Mouse (Mus musculus): Measurements from ENCODE around the gene Thtpa.

Gene Thtpa

DNA sequence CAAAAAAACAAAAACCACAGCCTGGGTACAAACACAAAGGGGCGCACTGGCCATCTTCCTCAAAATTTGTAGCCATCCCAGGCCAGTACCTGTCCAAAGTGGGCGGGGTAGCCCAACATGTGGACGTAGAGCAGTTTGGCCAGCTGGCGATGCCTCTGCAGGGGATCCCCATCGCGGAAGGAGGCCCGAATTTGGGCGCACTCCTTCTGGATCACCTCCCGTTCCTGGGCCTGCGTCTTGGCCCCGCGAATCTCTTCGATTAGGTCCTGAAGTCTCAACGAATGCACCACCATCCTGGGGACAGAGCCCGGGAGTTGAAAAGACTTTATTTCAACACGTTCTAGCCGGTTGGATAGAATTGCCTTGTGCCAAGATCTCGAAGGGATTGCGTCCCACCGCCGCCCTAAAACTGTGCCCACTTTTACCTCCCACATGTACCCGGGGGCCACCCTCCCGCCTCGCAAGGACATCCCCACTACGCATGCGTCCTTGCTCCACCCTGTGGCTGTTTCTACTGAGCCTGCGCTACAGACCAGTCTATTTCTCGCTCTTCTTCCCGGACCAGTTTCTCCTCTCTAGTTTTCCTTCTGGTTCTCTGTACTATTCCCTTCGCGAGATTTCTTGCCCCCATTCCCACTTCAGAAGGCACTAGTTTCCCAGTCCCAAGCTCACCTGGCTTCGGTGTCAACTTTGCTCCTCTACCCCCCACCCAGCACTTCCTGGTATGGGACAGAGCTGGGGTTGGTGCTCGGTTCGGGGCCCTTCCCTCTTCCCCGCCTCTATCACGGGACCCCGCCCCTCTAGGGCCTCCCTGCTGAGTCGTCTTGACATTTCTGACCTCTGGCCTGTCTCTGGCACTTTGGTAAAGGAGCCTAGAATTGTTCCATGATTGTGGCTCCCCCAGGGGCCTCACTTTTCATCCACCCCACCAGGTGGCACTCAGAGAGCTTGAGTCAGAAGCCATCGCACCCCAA lies 11.5 kb downstream of the Thtpa start, which contains the start of gene Ap1g2:
Ap1g2 (minus strand) TSS at position 758 of the 974 bp plus-strand sequence.
- no peak for DNase-seq (ENCODE audit: low spot score)

DNA sequence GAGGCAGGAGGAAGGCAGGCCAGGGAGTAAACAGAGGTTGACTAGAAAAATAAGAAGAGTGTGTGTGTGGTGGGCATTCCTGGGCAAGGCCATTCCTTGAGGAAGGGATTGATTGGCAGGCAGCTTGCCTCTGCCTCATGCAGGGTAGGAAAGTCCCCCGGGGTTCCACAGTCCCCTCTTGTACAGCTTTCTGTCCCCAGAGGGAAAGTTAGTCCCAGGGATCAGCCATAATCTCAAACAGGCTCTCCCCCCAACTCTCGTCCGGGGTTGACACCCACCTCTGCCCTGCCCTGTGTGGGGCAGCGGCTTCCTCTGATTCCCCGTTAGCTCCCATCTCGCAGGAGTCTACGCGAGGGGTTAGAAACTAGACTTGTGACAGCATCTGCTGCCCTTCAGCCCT lies 12.4 kb downstream of the Thtpa start:
- no peak for DNase-seq (ENCODE audit: low spot score)

DNA sequence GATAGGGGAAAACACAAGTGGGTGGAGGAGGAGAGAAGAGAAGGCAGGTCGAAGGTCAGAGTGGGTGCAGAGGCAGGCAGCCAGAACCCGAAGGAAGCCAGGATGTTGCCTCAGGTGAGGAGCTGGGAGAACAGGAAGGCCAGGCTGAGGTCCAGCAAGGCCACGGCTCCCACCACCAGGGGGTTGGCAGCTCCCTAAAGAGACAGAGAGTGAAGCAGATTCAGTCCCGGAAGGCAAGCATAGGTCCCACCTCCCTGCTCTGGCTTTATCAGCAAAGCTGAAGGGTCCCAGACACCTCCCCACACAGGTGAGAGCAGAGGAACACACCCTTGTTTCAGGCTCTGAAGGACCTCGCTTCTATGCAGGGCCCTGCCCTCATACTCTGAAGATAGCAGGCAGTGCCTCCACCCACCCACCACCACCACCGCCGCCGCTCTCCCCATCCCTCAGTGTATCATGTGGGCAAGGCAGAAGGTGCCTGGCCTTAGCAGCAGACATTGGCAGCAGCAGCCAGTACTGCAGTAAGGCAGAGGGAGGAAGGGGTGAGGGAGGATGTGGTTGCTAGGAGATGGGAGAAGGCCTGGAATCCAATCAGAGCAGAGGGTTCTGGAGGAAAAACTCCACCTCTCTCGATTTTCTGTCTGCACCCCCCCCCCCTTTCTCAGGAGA lies 13.8 kb downstream of the Thtpa start:
- DNase-seq (ENCODE audit: low spot score): no peak

DNA sequence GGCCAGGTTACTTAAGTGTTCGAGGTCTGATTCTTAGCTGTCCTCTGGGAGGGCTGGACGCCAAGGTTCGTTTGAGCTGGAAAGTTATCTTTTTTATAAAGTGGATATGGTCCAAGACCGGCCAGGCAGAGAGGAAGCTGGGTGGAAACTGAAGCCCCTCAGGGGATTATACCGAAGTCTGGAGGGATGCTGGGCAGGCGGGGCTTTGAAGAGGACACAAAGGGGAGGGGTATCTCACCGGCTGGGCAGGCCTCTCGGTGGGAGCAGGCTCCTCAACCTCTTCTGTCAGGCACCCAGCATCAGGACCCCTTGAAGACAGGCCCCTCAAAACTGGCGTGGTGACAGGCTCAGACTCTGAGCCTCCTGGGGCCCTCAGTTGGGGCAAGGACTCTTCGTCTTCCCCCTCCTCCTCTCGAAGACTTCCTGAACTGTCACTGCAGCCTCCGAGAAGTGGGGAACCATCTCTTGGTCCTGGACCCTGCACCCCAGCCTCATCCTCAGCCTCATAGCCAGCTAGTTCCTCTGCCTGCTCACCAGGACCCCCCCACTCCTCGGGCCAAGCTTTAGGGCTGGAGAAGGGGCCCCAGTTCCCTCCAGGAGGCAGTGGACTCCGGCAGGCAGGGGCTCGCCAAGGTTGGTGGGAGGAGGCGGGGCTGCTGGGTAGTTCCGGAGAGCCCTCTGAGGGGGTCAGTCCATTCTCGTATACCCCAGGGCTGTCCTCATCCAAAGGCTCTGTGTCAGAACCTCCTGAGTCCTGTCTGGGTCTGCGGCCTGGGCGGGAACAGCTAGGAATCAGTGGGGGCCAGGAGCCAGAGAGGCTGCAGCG lies 14.7 kb downstream of the Thtpa start:
- DNase-seq (ENCODE audit: low spot score): no peak

DNA sequence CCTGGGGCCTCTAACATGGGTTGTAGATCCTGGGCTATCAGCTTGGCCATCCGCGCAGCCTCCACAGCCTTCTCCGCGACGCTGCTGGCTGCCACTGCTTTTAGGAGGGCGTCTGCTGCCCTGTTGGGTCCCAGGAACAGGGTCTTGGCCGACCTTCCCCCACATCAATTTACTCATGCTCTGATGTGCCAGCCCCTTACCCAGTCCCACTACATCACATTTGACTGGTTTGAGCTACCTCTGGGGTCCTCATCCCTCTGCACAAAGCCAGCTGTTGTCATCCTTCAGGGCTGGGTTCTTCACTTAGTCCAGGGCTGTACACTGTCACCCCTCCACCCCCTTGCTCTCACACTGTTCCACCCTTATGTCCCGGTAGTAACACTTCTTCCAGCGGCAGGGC lies 15.5 kb downstream of the Thtpa start:
- no peak for DNase-seq (ENCODE audit: low spot score)

DNA sequence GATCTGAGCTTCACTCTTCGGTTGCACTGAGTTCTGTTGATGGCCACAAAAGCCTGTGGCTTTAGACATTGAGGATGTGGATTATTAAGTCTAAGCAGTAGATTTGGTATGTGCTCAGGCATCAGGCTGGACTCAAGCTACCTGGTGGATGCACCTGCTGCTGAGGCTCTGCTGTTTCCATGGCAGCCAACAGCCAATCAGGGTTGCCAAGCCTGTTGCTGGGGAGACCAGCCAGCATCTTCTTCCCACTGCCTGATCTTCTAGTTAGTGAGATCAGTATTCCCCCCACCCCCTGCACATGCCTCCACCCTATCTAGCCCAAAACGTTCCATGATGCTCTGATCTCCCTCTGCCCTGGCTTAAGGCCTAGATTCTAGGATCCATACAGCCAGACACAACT lies 17.1 kb downstream of the Thtpa start:
- no peak for DNase-seq (ENCODE audit: low spot score)

DNA sequence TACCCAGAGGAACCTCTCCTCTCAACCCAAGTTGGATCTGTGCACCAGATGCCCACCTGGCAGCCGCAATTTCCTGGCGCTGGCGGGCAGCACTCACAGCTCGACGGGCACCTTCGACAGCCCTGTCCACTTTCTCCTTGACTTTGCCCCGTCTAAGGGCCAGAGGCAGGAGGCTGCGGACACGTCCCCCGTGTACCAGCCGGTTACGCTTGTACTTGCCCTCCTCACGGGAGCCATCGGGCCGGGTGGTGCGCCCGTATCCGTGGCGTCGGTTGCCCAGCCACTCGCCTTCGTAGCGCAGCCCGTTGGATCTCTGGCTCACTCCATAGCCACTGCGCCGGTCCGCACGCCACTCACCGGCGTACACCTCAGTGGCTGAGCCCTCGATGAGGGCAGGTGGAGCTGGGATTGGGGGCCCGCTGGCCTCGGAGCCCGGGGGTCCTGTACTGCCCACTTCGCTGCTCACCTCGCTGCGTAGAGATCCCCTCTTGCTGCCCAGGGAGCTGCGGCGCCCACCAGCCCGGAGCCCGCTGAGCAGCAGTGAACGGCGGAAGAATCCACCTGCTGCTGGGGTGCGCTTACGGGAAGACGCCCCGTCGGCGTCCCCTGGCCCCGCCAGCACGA lies 18.9 kb downstream of the Thtpa start:
- no peak for DNase-seq (ENCODE audit: low spot score)

DNA sequence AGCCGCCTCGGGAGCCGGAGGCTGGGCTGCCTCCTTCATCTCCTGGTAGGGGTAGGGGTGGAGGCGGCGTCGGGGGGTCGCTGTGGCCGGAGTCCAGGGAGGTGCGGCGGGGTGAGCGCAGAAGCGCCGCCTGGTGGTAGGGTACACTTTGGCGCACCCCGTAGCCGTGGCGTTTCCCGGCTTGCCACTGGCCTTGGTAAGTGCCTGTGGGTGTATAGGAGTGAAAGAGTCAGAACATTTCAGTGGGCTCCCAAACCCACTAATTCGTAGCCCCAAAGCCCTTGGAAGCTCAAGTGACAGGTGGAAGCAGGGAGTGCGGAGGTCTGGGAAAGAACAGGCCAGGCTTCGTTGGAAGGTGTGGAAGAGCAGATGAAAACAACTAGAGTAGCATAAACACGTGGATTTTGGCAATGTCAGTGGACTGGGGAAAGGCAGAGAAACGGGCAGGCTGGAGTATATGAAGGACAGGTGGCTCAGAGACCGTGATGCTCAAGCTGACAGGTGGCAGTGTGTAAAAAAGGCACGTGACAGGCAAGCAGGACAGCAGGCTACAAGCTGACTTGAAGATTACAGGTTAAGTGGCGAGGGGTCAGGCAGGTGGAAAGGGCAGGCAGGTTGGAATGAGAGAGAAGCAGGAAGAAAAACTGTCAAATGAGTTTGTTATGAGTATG lies 19.5 kb downstream of the Thtpa start:
- peak; percentile 11 for DNase-seq (ENCODE audit: low spot score)

DNA sequence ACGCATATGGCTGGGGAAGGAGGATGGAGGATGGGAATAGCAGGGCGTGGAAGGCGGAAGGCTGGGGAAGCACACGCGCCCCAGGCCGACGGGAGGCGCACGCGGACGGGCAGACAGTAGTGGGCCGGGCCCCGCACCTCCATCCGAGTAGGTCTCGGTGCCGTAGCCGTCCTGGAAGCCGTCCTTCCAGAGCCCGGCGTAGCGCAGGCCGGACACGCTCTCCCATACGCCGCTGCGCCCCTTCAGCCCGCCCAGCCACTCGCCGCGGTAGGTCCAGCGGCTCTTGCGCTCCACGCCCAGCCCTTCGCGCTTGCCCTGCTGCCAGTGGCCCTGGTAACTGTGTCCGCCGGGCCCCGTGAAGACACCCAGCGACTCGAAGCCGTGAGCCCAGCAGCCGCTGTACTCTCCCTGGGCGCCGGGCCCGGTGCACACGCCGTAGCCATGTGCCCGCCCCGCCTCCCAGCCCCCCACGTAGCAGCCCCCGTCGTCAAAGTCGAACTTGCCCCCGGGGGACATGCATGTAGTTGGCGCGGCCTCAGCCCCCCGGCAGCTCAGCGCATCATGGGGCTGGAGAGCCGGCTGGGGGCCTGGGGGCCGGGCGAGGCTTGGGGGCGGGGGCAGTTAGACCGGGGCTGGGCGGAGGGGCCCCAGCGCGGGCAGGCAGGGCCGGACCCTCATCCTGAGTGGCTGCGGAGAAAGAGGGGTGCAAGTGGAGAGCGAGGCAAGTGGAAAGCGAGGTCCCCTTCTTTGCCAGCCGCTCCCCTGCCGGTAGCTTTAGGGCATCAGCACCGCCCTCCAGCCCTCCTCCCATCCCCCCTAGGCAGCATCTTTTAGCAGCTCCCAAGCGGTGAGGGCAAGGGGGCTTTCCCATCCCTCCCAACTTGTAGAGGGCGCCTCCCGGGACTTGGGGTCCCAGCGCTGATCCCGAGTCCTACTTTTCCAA lies 20.4 kb downstream of the Thtpa start:
- no peak for DNase-seq (ENCODE audit: low spot score)

DNA sequence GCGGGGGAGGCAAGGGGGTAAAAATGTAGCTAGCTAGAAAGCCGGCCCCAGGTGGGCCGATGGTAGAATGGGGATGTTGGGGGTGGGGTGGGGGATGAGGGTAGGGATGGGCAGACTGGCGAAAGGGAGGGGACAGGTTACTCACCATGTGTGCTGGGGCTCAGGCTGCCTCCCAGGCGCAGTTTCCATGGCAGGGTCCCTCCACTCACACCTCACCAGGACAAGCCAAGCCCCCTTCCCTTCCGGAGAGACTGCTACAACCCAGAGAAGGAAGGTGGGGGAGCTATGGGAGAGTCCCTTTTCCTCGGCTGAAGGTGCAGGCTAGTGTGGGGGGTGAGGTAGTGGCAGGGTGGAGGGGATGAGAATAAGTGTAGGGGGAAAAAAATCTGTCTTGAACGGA lies 21.3 kb downstream of the Thtpa start:
- no peak for DNase-seq (ENCODE audit: low spot score)

DNA sequence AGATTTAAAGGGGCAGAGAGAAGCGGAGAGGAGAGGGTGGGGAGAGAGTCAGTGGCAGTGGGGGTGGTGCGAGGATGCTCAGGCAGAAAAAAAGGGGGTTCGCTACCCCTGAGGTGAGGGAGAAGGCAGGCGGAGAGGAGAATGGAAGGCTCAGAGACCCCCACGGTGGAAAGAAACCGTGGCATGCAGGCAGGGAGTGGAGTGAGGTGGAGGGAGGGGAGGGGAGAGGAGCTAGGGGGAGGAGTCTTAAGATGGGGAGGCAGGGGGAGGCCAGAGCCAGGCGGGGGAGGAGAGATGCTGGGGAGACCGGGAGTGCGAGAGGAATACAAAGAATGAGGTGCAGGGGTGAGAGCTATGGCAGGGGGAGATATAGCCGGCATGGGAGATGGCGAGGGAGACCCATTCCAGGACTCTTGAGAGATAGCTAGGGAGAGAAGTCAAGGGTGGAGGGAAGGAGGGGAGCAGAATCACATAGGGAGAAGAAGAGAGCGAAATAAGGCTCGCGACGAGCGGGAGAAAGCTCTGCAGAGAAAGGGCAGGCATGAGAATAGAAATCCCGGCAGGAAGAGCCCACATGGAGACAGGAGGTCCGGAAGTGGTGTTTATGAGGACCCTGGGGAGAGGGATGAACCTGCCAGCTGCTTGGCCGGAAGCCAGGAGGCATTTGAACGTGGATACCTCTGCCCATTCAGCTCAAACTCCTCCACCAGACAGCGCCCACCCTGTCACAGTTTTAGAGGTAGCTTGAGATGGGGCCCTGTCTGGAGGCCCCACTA lies 22.0 kb downstream of the Thtpa start, which contains the start of gene Jph4:
Jph4 (minus strand) TSS at position 511 of the 776 bp plus-strand sequence.
- DNase-seq (ENCODE audit: low spot score): no peak

DNA sequence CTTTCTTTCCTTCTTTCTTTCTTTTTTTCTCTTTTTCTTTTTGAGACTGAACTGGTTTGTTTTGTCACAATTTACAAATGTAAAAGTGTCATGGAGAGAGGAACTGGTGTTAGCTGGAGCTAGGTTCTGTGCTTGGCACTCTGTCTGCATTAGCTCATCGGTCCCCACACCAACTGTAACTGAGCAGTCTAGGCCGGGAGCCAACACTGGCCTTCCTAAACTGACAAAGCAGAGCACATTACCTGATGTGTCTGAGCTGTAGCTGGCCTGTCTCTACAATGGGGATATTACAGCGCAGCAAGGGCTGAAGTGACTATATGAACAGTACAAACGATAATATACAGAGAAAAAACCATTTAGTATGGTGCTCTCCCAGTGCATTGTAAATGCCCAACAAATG lies 24.3 kb downstream of the Thtpa start:
- no peak for DNase-seq (ENCODE audit: low spot score)

DNA sequence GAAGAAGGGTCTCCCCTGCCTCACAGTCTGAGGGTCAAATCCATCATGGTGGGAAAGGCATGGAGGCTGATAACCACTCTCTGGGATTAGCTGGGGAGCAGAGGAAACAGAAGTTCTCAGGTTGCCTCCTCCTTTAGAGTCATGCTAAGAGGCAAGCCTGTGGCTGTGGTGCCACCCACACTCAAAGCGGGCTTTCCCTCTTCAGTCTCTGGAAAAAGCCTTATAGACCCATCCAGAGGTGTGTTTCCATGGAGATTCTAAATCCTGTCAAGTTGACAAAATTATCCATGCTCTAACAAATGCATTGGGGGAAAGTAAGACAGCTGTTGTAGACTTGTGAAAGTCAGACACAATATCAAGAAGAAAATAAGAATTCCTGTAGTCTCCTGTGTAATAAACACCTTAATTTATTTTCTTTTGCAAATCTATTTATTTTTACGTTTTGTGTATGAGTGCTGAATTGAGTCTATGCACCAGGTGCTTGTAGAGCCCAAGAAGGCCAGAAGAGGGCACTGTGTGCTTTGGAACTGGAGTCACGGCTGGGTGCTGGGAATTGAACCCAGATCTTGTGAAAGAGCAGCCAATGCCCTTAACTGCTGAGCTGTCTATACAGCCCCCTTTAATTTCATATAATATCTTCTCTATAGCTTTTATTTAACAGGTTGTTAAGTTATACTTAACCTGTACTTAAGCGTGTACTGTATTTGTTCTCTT lies 25.0 kb downstream of the Thtpa start:
- DNase-seq (ENCODE audit: low spot score): no peak

DNA sequence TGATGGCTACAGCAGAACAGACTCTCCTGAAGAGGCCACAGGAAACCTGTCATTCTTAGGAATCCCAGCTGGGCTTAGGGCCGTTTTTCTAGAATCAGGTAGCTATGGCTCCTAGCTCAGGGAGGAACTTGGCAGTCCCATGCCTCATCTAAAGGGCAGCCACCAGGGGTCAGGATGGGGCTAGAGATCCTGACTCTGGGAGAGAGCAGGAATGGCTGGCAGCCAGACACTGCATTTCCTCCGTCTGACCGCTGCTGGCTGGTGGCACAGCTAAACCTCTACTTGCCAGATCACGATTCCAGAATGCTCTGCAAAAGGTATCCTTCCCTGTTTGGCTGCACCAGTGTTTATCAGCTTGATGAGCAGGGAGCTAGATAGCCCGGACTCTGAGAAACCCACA lies 27.4 kb downstream of the Thtpa start:
- DNase-seq (ENCODE audit: low spot score): no peak

DNA sequence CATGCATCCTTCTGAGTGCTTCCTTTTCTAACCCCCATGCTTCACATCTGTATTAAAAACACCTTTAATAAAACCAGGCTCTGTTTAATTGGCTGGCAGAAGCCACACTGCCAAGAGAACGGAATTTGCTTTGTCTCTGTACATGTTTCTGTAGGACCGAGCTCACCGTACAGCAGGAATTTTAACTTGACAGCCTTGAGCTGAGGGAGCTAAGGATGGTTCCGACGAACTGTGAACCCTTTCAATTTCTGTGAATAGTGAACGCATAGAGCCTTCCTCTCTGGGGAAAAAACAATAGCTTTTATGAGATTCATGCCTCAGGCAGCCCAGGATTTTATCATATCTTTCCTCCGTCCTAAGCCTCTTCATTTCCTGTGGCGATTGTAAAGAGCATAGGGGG lies 27.8 kb downstream of the Thtpa start:
- no peak for DNase-seq (ENCODE audit: low spot score)

DNA sequence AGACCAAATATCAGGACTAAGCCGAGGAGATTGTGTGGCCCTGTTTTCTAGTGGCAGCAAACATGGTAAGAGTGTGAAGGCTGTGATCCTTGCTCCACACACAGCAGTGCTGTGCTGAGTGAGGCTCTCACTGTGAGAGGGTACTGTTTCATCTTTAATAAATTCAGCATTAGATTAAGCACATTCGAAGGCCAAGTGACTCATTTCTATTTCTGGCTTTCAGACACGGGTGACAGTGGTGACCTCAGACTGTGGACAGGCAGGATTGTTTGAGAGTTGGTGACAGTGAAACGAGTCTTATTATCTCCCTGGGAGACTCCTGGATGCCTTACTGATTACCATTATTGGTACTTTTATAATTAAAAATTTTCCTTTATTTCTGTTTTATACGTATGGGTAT lies 31.1 kb downstream of the Thtpa start:
- no peak for DNase-seq (ENCODE audit: low spot score)

DNA sequence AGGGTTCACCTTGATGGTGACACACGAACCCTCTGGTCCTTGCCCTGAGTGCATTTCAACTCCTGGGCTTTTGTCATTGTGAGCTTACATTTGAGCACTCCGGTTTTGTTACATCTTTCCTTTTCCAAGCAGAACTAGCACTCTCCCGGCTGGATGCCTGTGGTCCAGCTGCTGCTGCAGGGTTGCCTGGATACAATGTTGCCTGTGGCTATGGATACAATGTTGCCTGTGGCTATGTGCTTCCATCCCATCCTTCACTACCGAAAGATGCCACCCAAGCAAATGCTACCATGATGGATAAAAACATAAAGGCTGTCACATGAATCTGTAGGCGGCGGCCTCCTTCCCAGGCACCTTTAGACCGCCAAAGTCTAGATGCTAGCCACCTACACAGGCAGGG lies 31.9 kb downstream of the Thtpa start:
- no peak for DNase-seq (ENCODE audit: low spot score)

DNA sequence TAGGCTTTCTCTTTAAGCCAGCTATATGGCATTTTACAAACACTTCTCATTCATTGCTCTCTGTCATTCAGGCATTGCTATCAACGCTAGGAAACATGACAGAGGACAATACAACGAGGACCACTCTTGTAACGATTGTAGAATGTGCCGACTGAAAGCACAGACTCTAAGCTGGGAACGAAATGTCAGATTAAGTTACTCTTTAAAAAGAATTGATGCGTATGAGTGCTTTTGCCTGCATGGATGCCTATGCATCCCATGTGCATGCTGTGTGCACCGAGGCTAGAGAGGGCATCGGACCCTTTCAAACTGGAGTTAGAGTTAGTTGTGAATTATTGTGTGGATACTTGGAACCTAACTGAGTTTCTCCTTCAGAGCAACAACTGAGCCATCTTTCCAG lies 41.1 kb downstream of the Thtpa start:
- DNase-seq (ENCODE audit: low spot score): no peak

DNA sequence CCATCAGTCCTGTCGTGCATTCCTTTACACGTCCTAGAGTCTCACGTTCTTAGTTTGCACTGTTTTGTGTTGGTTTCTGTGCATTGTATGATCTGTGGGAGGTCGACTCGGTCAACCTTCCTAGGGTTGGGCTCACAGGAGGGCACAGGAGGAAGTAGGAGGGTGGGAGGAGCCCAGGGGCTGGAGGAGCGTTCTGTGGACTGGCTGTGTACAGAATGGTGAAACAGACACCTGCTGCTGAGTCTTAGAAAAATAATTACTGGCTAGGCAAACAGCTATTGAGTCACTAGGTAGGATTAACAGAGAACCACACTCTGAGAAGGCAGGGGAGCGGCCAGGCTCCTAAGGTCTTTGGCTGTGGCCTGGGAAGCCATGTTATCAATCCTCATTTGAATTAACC lies 44.7 kb downstream of the Thtpa start:
- no peak for DNase-seq (ENCODE audit: low spot score)
